Mouse (Mus musculus): Measurements from ENCODE around the gene Ephb1. TPM values are rescaled to one million over a fixed set of nuclear protein-coding genes. Genes with fewer than 3 reads are reported as not detected.

Gene Ephb1
- polyA plus RNA-seq, 1 experiment = 3.0 TPM

DNA sequence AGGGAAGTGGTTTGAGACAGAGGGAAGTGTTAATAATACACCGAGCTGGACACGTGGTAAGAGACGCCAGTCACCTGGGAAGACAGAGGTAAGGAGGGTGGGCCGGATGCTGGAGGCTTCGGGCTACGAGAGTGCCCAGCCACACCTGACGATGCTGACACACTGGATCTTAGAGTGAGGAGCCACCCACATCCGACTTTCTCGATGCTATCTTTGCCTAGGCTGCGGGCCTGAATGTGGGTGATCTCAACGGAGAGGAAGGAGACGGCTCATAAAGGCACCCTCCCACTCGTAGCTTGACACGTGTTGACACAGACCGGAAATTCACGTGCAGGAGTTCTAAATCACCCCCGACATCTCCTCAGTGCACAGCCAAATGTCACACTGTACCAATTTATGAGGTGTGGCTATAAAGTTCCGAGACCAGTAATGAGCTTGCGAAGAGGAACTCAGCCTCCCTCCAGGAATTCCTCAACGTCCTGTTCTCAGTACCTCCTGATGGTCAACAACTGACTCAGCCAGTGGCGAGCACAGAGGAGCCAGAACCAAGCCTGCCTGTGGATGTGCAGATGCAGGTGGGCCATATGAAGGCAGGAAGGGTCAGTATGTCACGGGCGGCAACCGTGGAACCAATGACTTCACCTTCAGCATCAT, 268.3 kb downstream of the Ephb1 start:
- H3K4me3 ChIP-seq (ENCODE audit: control insufficient read depth, low read depth, low read length) = no peak overlapping the region
- H3K36me3 ChIP-seq (ENCODE audit: control insufficient read depth, insufficient read depth, low read length) = no peaks in the 10 kb centered on the region
- TF ChIP-seq POLR2A (IDR thresholded peaks at IDR 0.05; ENCODE audit: control insufficient read depth, low read depth, low read length) = no peak
- TF ChIP-seq CTCF (IDR thresholded peaks at IDR 0.05; ENCODE audit: control insufficient read depth, insufficient read depth, insufficient replicate concordance, low read depth, low read length) = no peak
- peaks cover 17% of the 10 kb centered on the region for H3K4me1 ChIP-seq (ENCODE audit: control insufficient read depth, insufficient read depth, low read length)
- H3K27ac ChIP-seq (ENCODE audit: control insufficient read depth, insufficient read depth, low read depth, low read length) = no peak overlapping the region
- no peaks in the 10 kb centered on the region for H3K27me3 ChIP-seq (ENCODE audit: control insufficient read depth, insufficient read depth, low read length)

DNA sequence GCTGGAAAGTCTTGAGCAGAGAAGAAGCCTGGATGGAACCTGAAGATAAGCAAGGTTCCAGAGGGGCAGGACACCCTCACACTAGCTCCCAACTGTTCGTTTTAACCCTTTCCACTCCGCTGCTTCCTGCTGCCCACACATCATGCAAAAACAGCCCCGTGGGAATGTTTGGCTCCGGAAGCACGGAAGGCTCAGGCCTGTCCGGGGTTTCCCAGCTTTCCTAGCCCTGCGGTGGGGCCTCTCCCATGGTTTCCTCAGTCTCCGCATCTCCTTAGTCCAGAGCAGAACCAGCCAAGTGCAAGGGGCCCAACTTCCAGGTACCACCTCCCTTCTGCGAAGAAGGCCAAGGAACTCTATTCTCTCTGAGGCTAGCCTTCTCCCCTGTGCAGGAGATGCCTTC, 269.0 kb downstream of the Ephb1 start:
- H3K27ac ChIP-seq (ENCODE audit: control insufficient read depth, insufficient read depth, low read depth, low read length) = no peak overlapping the region
- TF ChIP-seq CTCF (IDR thresholded peaks at IDR 0.05; ENCODE audit: control insufficient read depth, insufficient read depth, insufficient replicate concordance, low read depth, low read length) (no peak), POLR2A (IDR thresholded peaks at IDR 0.05; ENCODE audit: control insufficient read depth, low read depth, low read length) (no peak)

DNA sequence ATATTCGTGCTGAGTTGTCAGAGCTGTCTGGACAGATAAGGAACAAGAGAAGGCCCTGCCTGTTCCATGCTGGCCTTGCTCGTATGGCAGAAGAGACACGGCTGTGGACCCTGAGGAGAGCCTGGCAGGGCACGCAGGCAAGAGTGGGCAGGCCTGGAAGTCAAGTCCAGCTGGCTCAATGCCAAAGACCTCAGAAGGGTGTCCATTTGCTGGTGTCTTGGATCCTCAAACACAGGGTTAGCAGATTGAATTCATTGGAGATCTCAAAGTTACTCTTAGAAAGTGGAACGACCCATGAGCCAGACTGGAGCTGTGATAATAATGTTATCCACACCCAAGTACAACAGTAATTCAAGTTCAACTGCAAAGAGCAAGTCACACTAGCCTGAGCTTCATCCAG, 273.6 kb downstream of the Ephb1 start:
- TF ChIP-seq CTCF (IDR thresholded peaks at IDR 0.05; ENCODE audit: control insufficient read depth, insufficient read depth, insufficient replicate concordance, low read depth, low read length) = no peak
- no peak for TF ChIP-seq POLR2A (IDR thresholded peaks at IDR 0.05; ENCODE audit: control insufficient read depth, low read depth, low read length)
- Histone ChIP-seq H3K27ac (ENCODE audit: control insufficient read depth, insufficient read depth, low read depth, low read length) (no peak overlapping the region), H3K4me3 (ENCODE audit: control insufficient read depth, low read depth, low read length) (no peak overlapping the region), H3K36me3 (ENCODE audit: control insufficient read depth, insufficient read depth, low read length) (no peaks in the 10 kb centered on the region), H3K4me1 (ENCODE audit: control insufficient read depth, insufficient read depth, low read length) (peaks cover 9% of the 10 kb centered on the region), H3K27me3 (ENCODE audit: control insufficient read depth, insufficient read depth, low read length) (no peaks in the 10 kb centered on the region)

More for the DNA sequence above, 269.0 kb downstream of the Ephb1 start:
- Histone ChIP-seq H3K27me3 (ENCODE audit: control insufficient read depth, insufficient read depth, low read length) (no peaks in the 10 kb centered on the region), H3K36me3 (ENCODE audit: control insufficient read depth, insufficient read depth, low read length) (no peaks in the 10 kb centered on the region), H3K4me3 (ENCODE audit: control insufficient read depth, low read depth, low read length) (no peak overlapping the region), H3K4me1 (ENCODE audit: control insufficient read depth, insufficient read depth, low read length) (peaks cover 17% of the 10 kb centered on the region)

- Histone ChIP-seq H3K4me1 (ENCODE audit: control insufficient read depth, insufficient read depth, low read length) (no peaks in the 10 kb centered on the region), H3K27me3 (ENCODE audit: control insufficient read depth, insufficient read depth, low read length) (no peaks in the 10 kb centered on the region), H3K4me3 (ENCODE audit: control insufficient read depth, low read depth, low read length) (no peak overlapping the region), H3K36me3 (ENCODE audit: control insufficient read depth, insufficient read depth, low read length) (no peaks in the 10 kb centered on the region), H3K27ac (ENCODE audit: control insufficient read depth, insufficient read depth, low read depth, low read length) (no peak overlapping the region)
- TF ChIP-seq POLR2A (IDR thresholded peaks at IDR 0.05; ENCODE audit: control insufficient read depth, low read depth, low read length) = no peak
- no peak for TF ChIP-seq CTCF (IDR thresholded peaks at IDR 0.05; ENCODE audit: control insufficient read depth, insufficient read depth, insufficient replicate concordance, low read depth, low read length)
Measured at GRCm38 (mm10) chr9:102079151-102079550, 275.3 kb downstream of the Ephb1 start.

GRCm38 (mm10) chr9:102078238-102078637, 276.3 kb downstream of the Ephb1 start:
- Histone ChIP-seq H3K4me3 (ENCODE audit: control insufficient read depth, low read depth, low read length) (no peak overlapping the region), H3K36me3 (ENCODE audit: control insufficient read depth, insufficient read depth, low read length) (no peaks in the 10 kb centered on the region), H3K27me3 (ENCODE audit: control insufficient read depth, insufficient read depth, low read length) (no peaks in the 10 kb centered on the region), H3K27ac (ENCODE audit: control insufficient read depth, insufficient read depth, low read depth, low read length) (no peak overlapping the region), H3K4me1 (ENCODE audit: control insufficient read depth, insufficient read depth, low read length) (no peaks in the 10 kb centered on the region)
- TF ChIP-seq CTCF (IDR thresholded peaks at IDR 0.05; ENCODE audit: control insufficient read depth, insufficient read depth, insufficient replicate concordance, low read depth, low read length) (no peak), POLR2A (IDR thresholded peaks at IDR 0.05; ENCODE audit: control insufficient read depth, low read depth, low read length) (no peak)

- Histone ChIP-seq H3K27ac (ENCODE audit: control insufficient read depth, insufficient read depth, low read depth, low read length) (no peak overlapping the region), H3K36me3 (ENCODE audit: control insufficient read depth, insufficient read depth, low read length) (no peaks in the 10 kb centered on the region), H3K27me3 (ENCODE audit: control insufficient read depth, insufficient read depth, low read length) (no peaks in the 10 kb centered on the region), H3K4me3 (ENCODE audit: control insufficient read depth, low read depth, low read length) (no peak overlapping the region), H3K4me1 (ENCODE audit: control insufficient read depth, insufficient read depth, low read length) (no peaks in the 10 kb centered on the region)
- no peak for TF ChIP-seq POLR2A (IDR thresholded peaks at IDR 0.05; ENCODE audit: control insufficient read depth, low read depth, low read length)
- TF ChIP-seq CTCF (IDR thresholded peaks at IDR 0.05; ENCODE audit: control insufficient read depth, insufficient read depth, insufficient replicate concordance, low read depth, low read length) = no peak
Measured at GRCm38 (mm10) chr9:102075539-102075938, 279.0 kb downstream of the Ephb1 start.

DNA sequence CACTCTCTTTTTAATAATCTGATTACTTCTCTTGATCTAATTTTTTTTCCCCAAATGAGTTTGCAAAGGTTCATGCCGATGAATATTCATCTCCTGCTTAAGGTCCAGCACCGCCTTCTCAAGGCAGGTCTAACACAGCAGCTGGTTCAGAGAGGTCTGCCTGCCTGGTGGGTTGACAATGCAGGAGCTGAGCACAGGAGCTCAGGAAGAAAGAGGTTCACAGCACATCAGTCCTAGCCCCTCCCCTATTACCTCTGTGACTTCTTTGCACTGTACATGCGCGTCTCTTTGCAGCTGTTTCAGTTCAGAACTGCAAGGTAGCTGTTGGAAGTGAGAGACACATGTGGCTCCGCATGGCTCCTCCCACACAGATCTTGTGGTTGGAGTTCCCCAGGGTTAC, 281.1 kb downstream of the Ephb1 start:
- no peaks in the 10 kb centered on the region for H3K27me3 ChIP-seq (ENCODE audit: control insufficient read depth, insufficient read depth, low read length)
- TF ChIP-seq POLR2A (IDR thresholded peaks at IDR 0.05; ENCODE audit: control insufficient read depth, low read depth, low read length) (no peak), CTCF (IDR thresholded peaks at IDR 0.05; ENCODE audit: control insufficient read depth, insufficient read depth, insufficient replicate concordance, low read depth, low read length) (no peak)
- no peaks in the 10 kb centered on the region for H3K4me1 ChIP-seq (ENCODE audit: control insufficient read depth, insufficient read depth, low read length)
- no peak overlapping the region for H3K27ac ChIP-seq (ENCODE audit: control insufficient read depth, insufficient read depth, low read depth, low read length)
- H3K36me3 ChIP-seq (ENCODE audit: control insufficient read depth, insufficient read depth, low read length) = no peaks in the 10 kb centered on the region
- H3K4me3 ChIP-seq (ENCODE audit: control insufficient read depth, low read depth, low read length) = no peak overlapping the region
